Mouse (Mus musculus): Measurements from ENCODE around the gene Zdhhc13. TPM values are rescaled to one million over a fixed set of nuclear protein-coding genes. Genes with fewer than 3 reads are reported as not detected.

Gene Zdhhc13
- polyA plus RNA-seq, 1 experiment from 2014 or later, result 49.7 TPM

DNA sequence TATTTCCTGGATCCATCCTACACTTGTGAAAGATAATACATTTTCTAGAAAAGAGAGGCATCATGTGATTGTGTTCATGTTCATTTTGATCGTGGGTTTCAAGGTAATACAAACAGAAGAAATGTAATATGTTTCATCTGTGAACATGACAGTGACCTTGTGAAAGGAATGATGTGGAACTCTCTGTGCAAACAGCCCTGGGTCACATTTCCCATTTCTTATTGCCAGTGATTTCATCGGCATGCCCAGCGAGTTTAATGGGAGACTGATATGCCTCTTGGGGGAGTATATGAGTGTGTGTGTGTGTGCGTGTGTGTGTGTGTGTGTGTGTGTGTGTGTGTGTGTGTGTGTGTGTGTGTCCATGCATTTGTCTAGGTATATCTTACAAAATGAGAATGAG is 52.7 kb downstream of the Zdhhc13 start:
- ATAC-seq (ENCODE audit: low FRiP score, low TSS enrichment) (no peak), DNase-seq (no peak)
- H3K4me3 ChIP-seq (replicated peaks; ENCODE audit: low read depth, low read length), result no peak overlapping the region
- 83% methylated on average over 4 of the region's 4 CpGs for WGBS
- no peaks in the 10 kb centered on the region for H3K9me3 ChIP-seq (ENCODE audit: control insufficient read depth, low read length)
- H3K36me3 ChIP-seq (ENCODE audit: control insufficient read depth, insufficient read depth, low read length), result no peaks in the 10 kb centered on the region
- no peak overlapping the region for H3K27ac ChIP-seq (replicated peaks; ENCODE audit: low read depth, low read length)
- peaks cover 44% of the 10 kb centered on the region for H3K27me3 ChIP-seq (ENCODE audit: control insufficient read depth, insufficient read depth, low read length)
- no peaks in the 10 kb centered on the region for H3K4me1 ChIP-seq (ENCODE audit: control insufficient read depth, insufficient read depth, low read length)
- H3K4me2 ChIP-seq (ENCODE audit: low read length), result no peak overlapping the region
- H3K9ac ChIP-seq (replicated peaks; ENCODE audit: low read length), result no peak overlapping the region

DNA sequence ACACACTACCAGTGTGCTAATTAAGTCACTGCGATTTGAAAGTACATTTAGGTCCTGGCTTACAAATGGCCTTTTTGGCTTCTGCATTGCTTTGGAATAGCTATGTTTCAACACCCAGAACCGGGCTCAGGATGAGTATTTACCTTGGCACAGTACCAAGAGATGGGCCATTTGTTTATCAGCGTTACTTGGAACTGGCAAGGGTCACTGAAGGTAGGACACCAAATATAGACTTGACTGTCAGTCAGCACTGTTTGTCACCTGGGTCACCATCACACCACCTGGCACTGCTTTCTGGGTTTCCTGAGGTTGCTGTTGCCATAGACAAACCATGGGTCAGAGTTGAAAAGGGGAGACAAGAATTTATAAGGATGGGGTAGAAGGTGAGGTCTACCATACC is 53.5 kb downstream of the Zdhhc13 start:
- H3K27me3 ChIP-seq (ENCODE audit: control insufficient read depth, insufficient read depth, low read length), result peaks cover 38% of the 10 kb centered on the region
- H3K36me3 ChIP-seq (ENCODE audit: control insufficient read depth, insufficient read depth, low read length), result no peaks in the 10 kb centered on the region
- H3K4me3 ChIP-seq (replicated peaks; ENCODE audit: low read depth, low read length), result no peak overlapping the region
- H3K4me1 ChIP-seq (ENCODE audit: control insufficient read depth, insufficient read depth, low read length), result no peaks in the 10 kb centered on the region
- no peak overlapping the region for H3K27ac ChIP-seq (replicated peaks; ENCODE audit: low read depth, low read length)
- ATAC-seq (ENCODE audit: low FRiP score, low TSS enrichment), result no peak
- H3K4me2 ChIP-seq (ENCODE audit: low read length), result no peak overlapping the region
- H3K9ac ChIP-seq (replicated peaks; ENCODE audit: low read length), result no peak overlapping the region
- no peak for DNase-seq
- 83% methylated on average over 3 of the region's 3 CpGs for WGBS
- H3K9me3 ChIP-seq (ENCODE audit: control insufficient read depth, low read length), result no peaks in the 10 kb centered on the region

DNA sequence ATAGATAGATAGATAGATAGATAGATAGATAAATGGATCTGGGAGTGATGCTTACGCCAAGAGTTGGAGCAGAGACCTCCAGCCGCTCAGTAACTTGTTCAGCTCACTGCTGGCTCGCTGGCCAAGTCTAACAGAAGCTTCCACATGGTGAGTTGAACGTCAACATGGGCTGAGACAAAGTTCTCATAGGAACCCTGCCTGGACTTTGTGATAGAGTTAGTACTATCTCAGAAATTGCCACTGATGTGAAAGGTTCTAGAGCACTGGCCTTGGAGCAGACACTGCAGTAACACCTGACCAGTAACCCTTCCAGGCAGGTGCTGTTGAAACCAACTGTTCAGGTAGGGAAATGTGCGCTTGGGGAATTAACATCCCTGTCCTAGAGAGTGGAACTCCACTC is 54.7 kb downstream of the Zdhhc13 start:
- DNase-seq (no peak), ATAC-seq (ENCODE audit: low FRiP score, low TSS enrichment) (no peak)
- no peak overlapping the region for H3K4me3 ChIP-seq (replicated peaks; ENCODE audit: low read depth, low read length)
- H3K4me2 ChIP-seq (ENCODE audit: low read length), result no peak overlapping the region
- H3K9me3 ChIP-seq (ENCODE audit: control insufficient read depth, low read length), result no peaks in the 10 kb centered on the region
- no peaks in the 10 kb centered on the region for H3K36me3 ChIP-seq (ENCODE audit: control insufficient read depth, insufficient read depth, low read length)
- WGBS, result 85% methylated on average over 5 of the region's 5 CpGs
- no peak overlapping the region for H3K9ac ChIP-seq (replicated peaks; ENCODE audit: low read length)
- H3K4me1 ChIP-seq (ENCODE audit: control insufficient read depth, insufficient read depth, low read length), result no peaks in the 10 kb centered on the region
- H3K27me3 ChIP-seq (ENCODE audit: control insufficient read depth, insufficient read depth, low read length), result peaks cover 31% of the 10 kb centered on the region
- H3K27ac ChIP-seq (replicated peaks; ENCODE audit: low read depth, low read length), result no peak overlapping the region

DNA sequence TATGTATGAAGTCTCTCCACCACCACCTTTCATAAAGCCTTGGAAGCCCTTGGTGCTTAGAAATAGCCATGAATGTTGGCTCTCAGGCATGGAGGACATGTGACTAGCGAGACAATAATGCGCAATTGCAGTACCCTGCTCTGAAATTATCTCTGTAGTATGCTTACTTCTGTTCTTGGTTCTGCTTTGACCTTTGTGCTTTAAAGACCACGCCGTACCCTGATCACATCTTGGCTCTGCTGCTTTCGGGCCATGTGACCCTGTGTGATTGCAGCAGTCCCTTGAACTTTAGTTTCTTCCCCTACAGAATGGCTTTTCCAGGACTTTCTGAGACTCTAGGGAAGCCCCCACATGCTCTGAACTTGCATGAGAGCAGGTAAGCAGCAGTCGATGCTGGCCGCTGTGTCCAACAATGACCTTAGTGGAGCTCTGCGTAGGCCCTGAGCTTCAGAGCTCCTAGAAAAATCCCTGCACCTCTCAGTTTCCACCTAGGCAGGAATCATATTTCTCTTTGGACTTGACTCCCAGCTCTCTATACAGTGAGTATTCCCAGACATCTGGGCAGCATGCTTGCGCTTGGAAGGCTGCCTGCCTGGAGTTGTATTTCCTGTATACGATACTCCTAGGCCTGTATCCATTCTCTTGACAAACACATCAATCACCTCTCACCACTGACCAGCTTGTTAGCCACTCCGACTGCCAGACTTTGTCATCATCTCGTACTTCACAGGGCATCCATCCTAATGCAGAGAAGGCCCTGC is 56.6 kb downstream of the Zdhhc13 start:
- Histone ChIP-seq H3K9ac (replicated peaks; ENCODE audit: low read length) (no peak overlapping the region), H3K4me2 (ENCODE audit: low read length) (no peak overlapping the region), H3K9me3 (ENCODE audit: control insufficient read depth, low read length) (no peaks in the 10 kb centered on the region), H3K27ac (replicated peaks; ENCODE audit: low read depth, low read length) (no peak overlapping the region), H3K36me3 (ENCODE audit: control insufficient read depth, insufficient read depth, low read length) (no peaks in the 10 kb centered on the region), H3K4me3 (replicated peaks; ENCODE audit: low read depth, low read length) (no peak overlapping the region), H3K4me1 (ENCODE audit: control insufficient read depth, insufficient read depth, low read length) (no peaks in the 10 kb centered on the region), H3K27me3 (ENCODE audit: control insufficient read depth, insufficient read depth, low read length) (peaks cover 14% of the 10 kb centered on the region; the same call in 1 of the 2 replicates)
- ATAC-seq (ENCODE audit: low FRiP score, low TSS enrichment), result no peak
- DNase-seq, result no peak
- WGBS, result 94% methylated on average over 12 of the region's 12 CpGs

DNA sequence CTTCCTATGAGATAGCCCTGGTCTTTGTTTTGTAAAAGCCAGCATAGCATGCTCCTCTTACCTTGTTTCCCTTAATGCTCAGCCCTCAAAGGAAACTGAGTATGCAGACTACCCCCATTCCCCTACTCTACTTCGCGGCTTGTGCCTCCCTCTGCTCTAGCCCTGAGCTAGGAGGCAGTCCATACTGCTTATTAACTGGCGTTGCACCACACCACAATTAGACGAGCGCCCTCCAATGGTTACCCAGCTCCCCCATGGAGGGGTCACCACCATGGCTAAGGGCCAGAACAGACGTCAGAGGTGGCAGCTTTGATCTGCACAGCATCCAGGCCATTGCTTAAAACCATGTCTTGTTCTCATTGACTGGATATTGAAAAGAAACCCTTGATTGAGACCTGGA is 58.0 kb downstream of the Zdhhc13 start:
- Histone ChIP-seq H3K9ac (replicated peaks; ENCODE audit: low read length) (no peak overlapping the region), H3K27me3 (ENCODE audit: control insufficient read depth, insufficient read depth, low read length) (peaks cover 10% of the 10 kb centered on the region; the same call in 1 of the 2 replicates), H3K9me3 (ENCODE audit: control insufficient read depth, low read length) (no peaks in the 10 kb centered on the region), H3K4me3 (replicated peaks; ENCODE audit: low read depth, low read length) (no peak overlapping the region), H3K4me1 (ENCODE audit: control insufficient read depth, insufficient read depth, low read length) (no peaks in the 10 kb centered on the region), H3K4me2 (ENCODE audit: low read length) (no peak overlapping the region), H3K27ac (replicated peaks; ENCODE audit: low read depth, low read length) (no peak overlapping the region), H3K36me3 (ENCODE audit: control insufficient read depth, insufficient read depth, low read length) (no peaks in the 10 kb centered on the region)
- no peak for DNase-seq
- ATAC-seq (ENCODE audit: low FRiP score, low TSS enrichment), result no peak
- WGBS, result 59% methylated on average over 6 of the region's 6 CpGs

DNA sequence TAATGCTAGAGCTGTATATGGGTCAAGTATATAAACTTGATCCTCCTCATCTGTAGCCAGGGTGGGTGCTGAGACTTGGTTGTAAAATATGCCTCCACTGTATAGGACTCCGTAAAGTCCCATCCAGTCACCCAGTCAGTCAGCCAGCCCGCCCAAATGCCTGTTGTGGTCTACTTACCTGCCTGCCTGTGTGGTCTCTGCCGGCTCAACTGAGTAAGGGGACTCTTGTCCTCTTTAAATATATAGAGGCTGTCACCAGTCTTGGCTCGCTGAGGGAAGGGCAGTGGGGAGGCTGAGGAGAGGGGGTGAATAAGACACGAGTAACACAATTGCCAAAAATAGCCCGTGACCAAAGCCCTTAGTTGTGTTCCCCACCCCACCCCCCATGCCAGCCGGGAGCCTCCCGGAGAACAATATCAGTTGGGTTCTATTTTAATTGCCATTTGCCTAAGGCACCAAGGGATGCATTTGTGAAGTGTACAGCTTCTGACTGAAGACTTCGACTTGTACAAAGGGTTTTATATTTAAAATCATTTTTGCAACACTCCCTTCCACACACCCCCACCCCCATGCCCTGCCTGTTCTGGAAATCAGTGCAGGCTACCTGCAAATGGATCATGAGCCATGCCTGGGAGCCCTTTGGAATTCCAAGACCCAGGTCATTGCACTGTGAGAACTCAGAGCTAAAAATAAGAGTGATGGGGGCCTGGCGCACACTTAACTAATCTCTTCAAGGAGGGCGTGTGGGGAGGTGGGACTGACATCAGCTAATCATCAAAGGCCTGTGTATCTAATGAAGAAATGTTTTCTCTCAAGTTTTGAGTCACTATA is 59.2 kb downstream of the Zdhhc13 start, which contains the start of gene Csrp3:
Csrp3 (minus strand) TSS at position 214 of the 831 bp plus-strand sequence.
- no peak within 1 kb of the TSS for H3K27ac ChIP-seq (replicated peaks; ENCODE audit: low read depth, low read length)
- DNase-seq, result peak; percentile 23
- no peaks in the 10 kb centered on the region for H3K36me3 ChIP-seq (ENCODE audit: control insufficient read depth, insufficient read depth, low read length)
- peaks cover 3% of the 10 kb centered on the region; the same call in 1 of the 2 replicates for H3K27me3 ChIP-seq (ENCODE audit: control insufficient read depth, insufficient read depth, low read length)
- H3K4me2 ChIP-seq (ENCODE audit: low read length), result no peak within 1 kb of the TSS
- ATAC-seq (ENCODE audit: low FRiP score, low TSS enrichment), result no peak; the same call in 1 of the 2 replicates
- WGBS, result 31% methylated on average over 11 of the region's 11 CpGs
- no peaks in the 10 kb centered on the region for H3K9me3 ChIP-seq (ENCODE audit: control insufficient read depth, low read length)
- H3K4me3 ChIP-seq (replicated peaks; ENCODE audit: low read depth, low read length), result no peak within 1 kb of the TSS
- no peak within 1 kb of the TSS for H3K9ac ChIP-seq (replicated peaks; ENCODE audit: low read length)
- no peaks in the 10 kb centered on the region for H3K4me1 ChIP-seq (ENCODE audit: control insufficient read depth, insufficient read depth, low read length)

DNA sequence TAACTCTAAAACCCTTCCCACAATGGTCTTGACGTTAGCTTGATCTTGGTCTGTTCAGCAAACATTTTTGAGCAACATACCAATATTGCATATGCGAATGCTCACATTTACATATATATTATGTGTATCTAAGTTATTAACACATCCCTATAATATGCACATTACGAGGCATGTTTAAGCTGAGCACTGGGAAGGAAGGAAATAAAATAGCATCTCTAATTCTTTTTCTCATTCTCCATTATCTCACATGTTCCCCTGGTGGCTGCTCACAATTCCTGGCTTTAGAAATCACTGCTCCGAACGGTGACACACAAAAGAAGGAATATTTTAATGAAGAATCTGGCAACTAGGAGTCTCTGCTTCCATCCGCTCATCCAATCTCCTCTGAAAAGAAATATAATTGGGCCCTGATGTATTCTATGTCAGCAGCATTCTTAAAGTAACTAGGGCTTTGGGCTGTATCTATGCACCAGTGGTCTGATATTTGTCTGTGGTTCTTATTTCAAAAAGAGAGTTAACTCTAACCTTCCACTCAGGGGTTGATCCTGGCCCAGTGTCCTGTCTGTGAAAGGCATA is 62.8 kb downstream of the Zdhhc13 start:
- H3K4me3 ChIP-seq (replicated peaks; ENCODE audit: low read depth, low read length), result no peak overlapping the region
- H3K9ac ChIP-seq (replicated peaks; ENCODE audit: low read length), result no peak overlapping the region
- no peaks in the 10 kb centered on the region for H3K9me3 ChIP-seq (ENCODE audit: control insufficient read depth, low read length)
- peaks cover 3% of the 10 kb centered on the region; the same call in 1 of the 2 replicates for H3K27me3 ChIP-seq (ENCODE audit: control insufficient read depth, insufficient read depth, low read length)
- no peaks in the 10 kb centered on the region for H3K36me3 ChIP-seq (ENCODE audit: control insufficient read depth, insufficient read depth, low read length)
- 36% methylated on average over 6 of the region's 6 CpGs for WGBS
- no peaks in the 10 kb centered on the region for H3K4me1 ChIP-seq (ENCODE audit: control insufficient read depth, insufficient read depth, low read length)
- peak overlapping the region; percentile 22 for H3K27ac ChIP-seq (replicated peaks; ENCODE audit: low read depth, low read length)
- peak; percentile 53 for DNase-seq
- no peak overlapping the region for H3K4me2 ChIP-seq (ENCODE audit: low read length)
- ATAC-seq (ENCODE audit: low FRiP score, low TSS enrichment), result no peak; the same call in 1 of the 2 replicates

DNA sequence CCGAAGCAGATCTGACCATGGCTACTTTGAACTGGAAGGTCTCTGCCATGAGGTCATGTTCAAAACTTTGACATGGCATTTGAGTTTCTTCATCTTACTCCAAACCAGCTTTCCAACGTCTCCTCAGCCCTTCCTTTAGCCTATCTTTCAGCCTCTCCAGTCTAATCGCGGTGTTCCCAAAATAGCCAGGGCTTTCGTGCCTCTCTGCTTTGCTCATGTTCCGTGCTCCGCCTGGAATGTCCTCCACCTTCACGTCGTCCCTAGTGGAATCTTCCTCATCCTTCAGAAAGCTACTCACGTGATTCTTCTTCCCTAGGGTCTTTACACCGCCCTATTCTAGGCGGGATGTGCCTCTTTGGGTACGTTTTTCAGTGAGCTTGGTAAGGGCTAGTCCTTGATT is 64.7 kb downstream of the Zdhhc13 start:
- Histone ChIP-seq H3K4me1 (ENCODE audit: control insufficient read depth, insufficient read depth, low read length) (no peaks in the 10 kb centered on the region), H3K27me3 (ENCODE audit: control insufficient read depth, insufficient read depth, low read length) (no peaks in the 10 kb centered on the region)
- WGBS, result 89% methylated on average over 13 of the region's 13 CpGs

More for the DNA sequence above, 64.7 kb downstream of the Zdhhc13 start:
- no peak overlapping the region for H3K4me2 ChIP-seq (ENCODE audit: low read length)
- no peak overlapping the region for H3K4me3 ChIP-seq (replicated peaks; ENCODE audit: low read depth, low read length)
- H3K9me3 ChIP-seq (ENCODE audit: control insufficient read depth, low read length), result no peaks in the 10 kb centered on the region
- DNase-seq, result no peak
- no peak overlapping the region for H3K9ac ChIP-seq (replicated peaks; ENCODE audit: low read length)
- H3K27ac ChIP-seq (replicated peaks; ENCODE audit: low read depth, low read length), result no peak overlapping the region
- H3K36me3 ChIP-seq (ENCODE audit: control insufficient read depth, insufficient read depth, low read length), result no peaks in the 10 kb centered on the region
- ATAC-seq (ENCODE audit: low FRiP score, low TSS enrichment), result no peak
